Mouse (Mus musculus): ENCODE measurements around the gene Nwd2. TPM values are rescaled to one million over a fixed set of nuclear protein-coding genes. Genes with fewer than 3 reads are reported as not detected.

The Nwd2 gene
- polyA plus RNA-seq, 1 experiment from 2014 or later: 0.38 TPM

GRCm38 (mm10) chr5:63821860-63822259 is 173.0 kb downstream of the Nwd2 start:
- no peak overlapping the region for H3K4me3 ChIP-seq
- 52% methylated on average over 8 of the region's 8 CpGs for WGBS
- H3K4me1 ChIP-seq: peaks cover 25% of the 10 kb centered on the region
- H3K9ac ChIP-seq: no peak overlapping the region
- H3K4me2 ChIP-seq (replicated peaks): no peak overlapping the region
- no peak for ATAC-seq (ENCODE audit: low FRiP score, low read depth)
- no peaks in the 10 kb centered on the region for H3K9me3 ChIP-seq
- H3K27me3 ChIP-seq: no peaks in the 10 kb centered on the region
- no peaks in the 10 kb centered on the region for H3K36me3 ChIP-seq
- H3K27ac ChIP-seq: no peak overlapping the region

- Histone ChIP-seq H3K27ac (no peak overlapping the region), H3K4me1 (peaks cover 30% of the 10 kb centered on the region), H3K4me2 (replicated peaks) (no peak overlapping the region), H3K9me3 (no peaks in the 10 kb centered on the region), H3K36me3 (no peaks in the 10 kb centered on the region), H3K4me3 (no peak overlapping the region), H3K27me3 (no peaks in the 10 kb centered on the region), H3K9ac (no peak overlapping the region)
- no peak for ATAC-seq (ENCODE audit: low FRiP score, low read depth)
- 52% methylated on average over 10 of the region's 10 CpGs for WGBS
These were observed 174.7 kb downstream of the Nwd2 start for GRCm38 (mm10) chr5:63823362-63824332.

DNA sequence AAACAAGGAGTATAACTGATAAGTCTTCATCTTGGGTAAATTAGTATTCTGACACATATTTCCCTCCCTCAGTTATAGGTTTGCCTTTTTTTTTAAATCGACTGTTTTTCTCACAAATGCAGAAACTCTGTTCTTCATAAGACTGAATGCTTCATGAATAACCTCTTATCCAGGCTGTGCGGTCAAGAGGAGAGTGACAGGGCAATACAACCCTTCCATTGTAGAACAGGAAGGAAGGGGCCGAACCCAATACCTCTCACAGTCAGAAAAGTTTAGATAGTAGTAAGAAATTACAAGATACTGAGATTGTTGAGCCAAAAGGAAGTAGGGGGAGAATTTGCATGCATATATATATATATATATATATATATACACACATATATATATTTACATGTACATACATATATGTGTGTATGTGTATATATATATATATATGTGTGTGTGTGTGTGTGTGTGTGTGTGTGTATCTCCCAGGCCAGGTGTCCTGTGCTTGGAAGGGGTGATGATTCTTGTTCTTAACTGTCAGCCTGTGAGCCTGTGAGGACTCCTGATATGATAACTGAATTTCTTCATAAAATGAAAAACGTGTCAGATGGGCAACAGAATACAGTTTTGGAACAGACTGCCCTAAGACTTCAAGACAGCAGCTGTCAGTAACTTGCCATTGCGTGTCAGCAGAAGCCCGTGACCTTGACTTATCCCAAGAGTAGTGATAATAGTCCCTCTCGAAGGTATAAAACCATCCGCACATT is 175.9 kb downstream of the Nwd2 start:
- Histone ChIP-seq H3K9ac (no peak overlapping the region), H3K4me3 (no peak overlapping the region), H3K4me1 (peaks cover 28% of the 10 kb centered on the region), H3K4me2 (replicated peaks) (no peak overlapping the region), H3K27me3 (no peaks in the 10 kb centered on the region), H3K9me3 (no peaks in the 10 kb centered on the region), H3K36me3 (no peaks in the 10 kb centered on the region), H3K27ac (no peak overlapping the region)
- ATAC-seq (ENCODE audit: low FRiP score, low read depth): no peak
- WGBS: 83% methylated on average over 8 of the region's 8 CpGs

- Histone ChIP-seq H3K9ac (no peak overlapping the region), H3K4me3 (no peak overlapping the region), H3K4me1 (peaks cover 28% of the 10 kb centered on the region), H3K9me3 (no peaks in the 10 kb centered on the region), H3K4me2 (replicated peaks) (no peak overlapping the region), H3K27ac (no peak overlapping the region), H3K36me3 (no peaks in the 10 kb centered on the region), H3K27me3 (no peaks in the 10 kb centered on the region)
- no peak for ATAC-seq (ENCODE audit: low FRiP score, low read depth)
- 54% methylated on average over 5 of the region's 5 CpGs for WGBS
These were observed 177.0 kb downstream of the Nwd2 start for GRCm38 (mm10) chr5:63825881-63826280.

DNA sequence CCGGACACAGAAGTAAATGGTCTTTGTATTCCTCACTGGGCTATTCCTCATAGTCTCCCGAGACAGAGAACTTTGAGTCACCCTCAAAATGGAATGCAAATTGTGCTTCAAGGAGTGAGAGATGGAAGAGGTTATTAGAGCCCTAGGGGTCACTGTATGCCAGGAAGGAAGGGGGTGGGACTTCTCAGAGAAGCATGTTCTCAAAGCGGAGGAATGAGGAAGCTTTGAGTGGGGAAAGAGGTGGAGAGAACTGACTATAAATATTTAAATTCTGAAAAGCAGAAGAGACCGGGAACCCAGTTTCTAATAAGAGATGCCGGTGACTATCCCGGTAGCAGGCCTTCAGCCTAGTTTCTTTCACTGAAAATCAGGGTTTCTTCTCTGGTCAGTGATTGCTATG is 178.1 kb downstream of the Nwd2 start:
- no peak for ATAC-seq (ENCODE audit: low FRiP score, low read depth)
- WGBS: 70% methylated on average over 6 of the region's 6 CpGs
- no peaks in the 10 kb centered on the region for H3K9me3 ChIP-seq

DNA sequence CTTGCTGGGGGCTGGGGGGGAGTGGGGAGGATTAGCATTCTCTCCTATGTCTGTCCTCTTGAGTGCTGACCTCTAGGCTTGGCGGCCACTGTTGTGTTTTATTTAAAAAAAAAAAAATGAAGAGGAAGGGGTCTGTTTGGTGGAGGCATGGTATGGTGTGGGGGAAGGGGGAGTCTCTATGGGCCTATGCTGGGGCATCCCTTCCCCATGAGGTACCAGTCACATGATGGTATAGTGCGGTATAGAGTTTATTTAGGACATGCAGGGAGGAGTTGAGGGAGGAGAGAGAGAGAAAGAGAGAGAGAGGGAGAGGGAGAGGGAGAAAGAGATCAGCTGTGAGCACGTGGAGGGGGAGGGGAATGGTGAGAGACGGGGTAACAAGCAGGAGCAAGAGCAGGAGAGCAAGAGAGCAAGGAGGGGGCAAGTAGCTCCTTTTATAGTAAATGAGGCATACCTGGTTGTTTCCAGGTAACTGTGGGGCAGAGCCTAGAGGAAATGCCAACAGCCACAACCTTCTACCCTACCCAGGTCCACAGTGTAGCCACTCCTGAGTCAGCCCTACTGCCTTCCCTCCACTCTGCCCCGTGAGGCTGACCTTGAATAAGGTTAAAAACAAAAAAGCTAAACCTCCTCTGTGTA is 178.6 kb downstream of the Nwd2 start:
- Histone ChIP-seq H3K4me1 (peaks cover 26% of the 10 kb centered on the region), H3K27ac (no peak overlapping the region), H3K9ac (no peak overlapping the region), H3K4me2 (replicated peaks) (no peak overlapping the region), H3K36me3 (no peaks in the 10 kb centered on the region), H3K4me3 (no peak overlapping the region), H3K27me3 (no peaks in the 10 kb centered on the region), H3K9me3 (no peaks in the 10 kb centered on the region)
- 55% methylated on average over 5 of the region's 5 CpGs for WGBS
- ATAC-seq (ENCODE audit: low FRiP score, low read depth): no peak

More for the DNA sequence above, 178.1 kb downstream of the Nwd2 start:
- H3K36me3 ChIP-seq: no peaks in the 10 kb centered on the region
- H3K4me2 ChIP-seq (replicated peaks): no peak overlapping the region
- no peaks in the 10 kb centered on the region for H3K27me3 ChIP-seq
- H3K9ac ChIP-seq: no peak overlapping the region
- peaks cover 27% of the 10 kb centered on the region for H3K4me1 ChIP-seq
- H3K27ac ChIP-seq: peak overlapping the region; percentile 22; the same call in 1 of the 2 replicates
- H3K4me3 ChIP-seq: no peak overlapping the region

GRCm38 (mm10) chr5:63828380-63829185 is 179.7 kb downstream of the Nwd2 start:
- H3K9ac ChIP-seq: no peak overlapping the region
- no peaks in the 10 kb centered on the region for H3K27me3 ChIP-seq
- no peak overlapping the region; the same call in 1 of the 2 replicates for H3K27ac ChIP-seq
- H3K4me1 ChIP-seq: peaks cover 26% of the 10 kb centered on the region
- no peaks in the 10 kb centered on the region for H3K36me3 ChIP-seq
- H3K4me3 ChIP-seq: no peak overlapping the region
- 72% methylated on average over 10 of the region's 10 CpGs for WGBS
- H3K9me3 ChIP-seq: no peaks in the 10 kb centered on the region
- no peak overlapping the region for H3K4me2 ChIP-seq (replicated peaks)
- peak; percentile 25; the same call in 1 of the 2 replicates for ATAC-seq (ENCODE audit: low FRiP score, low read depth)

DNA sequence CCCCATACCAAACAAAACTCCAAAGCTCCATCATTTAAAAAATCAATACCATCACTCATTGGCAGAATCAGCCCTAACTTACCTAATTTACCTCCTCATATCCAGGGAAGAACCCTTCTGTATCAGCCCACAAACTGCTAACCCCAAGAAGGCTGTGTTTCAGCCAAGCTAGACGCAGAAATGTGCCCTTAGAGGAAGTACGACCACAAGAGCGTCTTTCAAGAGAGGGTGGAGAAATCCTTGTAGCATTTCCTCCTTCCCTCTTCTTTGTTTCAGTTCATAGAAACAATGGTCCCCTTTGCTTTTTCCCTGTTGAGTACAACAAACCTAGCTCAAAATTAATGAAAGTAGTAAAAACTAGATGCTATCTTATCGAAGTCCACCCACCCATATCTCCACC is 182.2 kb downstream of the Nwd2 start:
- ATAC-seq (ENCODE audit: low FRiP score, low read depth): no peak
- H3K9ac ChIP-seq: no peak overlapping the region
- H3K36me3 ChIP-seq: no peaks in the 10 kb centered on the region
- no peak overlapping the region for H3K4me2 ChIP-seq (replicated peaks)
- H3K4me3 ChIP-seq: no peak overlapping the region
- no peaks in the 10 kb centered on the region for H3K27me3 ChIP-seq
- no peak overlapping the region for H3K27ac ChIP-seq
- 84% methylated on average over 4 of the region's 4 CpGs for WGBS
- peaks cover 18% of the 10 kb centered on the region for H3K4me1 ChIP-seq
- H3K9me3 ChIP-seq: no peaks in the 10 kb centered on the region

DNA sequence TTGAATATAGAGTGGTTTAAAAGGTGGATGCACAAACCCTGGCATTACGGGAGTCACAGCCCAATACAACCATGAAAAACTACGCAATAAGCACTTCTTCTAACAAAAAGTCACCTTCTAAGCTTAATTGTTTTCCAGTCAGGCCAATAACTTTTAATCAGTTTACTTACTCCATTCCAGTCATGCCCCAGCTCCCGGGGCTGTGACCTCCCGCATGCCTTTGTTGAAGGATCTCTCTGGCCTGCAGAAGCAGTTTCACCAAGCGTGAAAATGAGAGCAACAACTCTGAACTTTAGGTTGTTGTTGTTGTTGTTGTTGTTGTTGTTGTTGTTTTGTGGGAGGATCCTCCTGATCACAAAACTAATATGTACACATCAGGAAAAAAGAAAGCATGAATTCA is 185.1 kb downstream of the Nwd2 start:
- Histone ChIP-seq H3K4me1 (peaks cover 3% of the 10 kb centered on the region), H3K9me3 (no peaks in the 10 kb centered on the region), H3K27ac (no peak overlapping the region), H3K9ac (no peak overlapping the region), H3K4me2 (replicated peaks) (no peak overlapping the region), H3K27me3 (no peaks in the 10 kb centered on the region), H3K4me3 (no peak overlapping the region), H3K36me3 (no peaks in the 10 kb centered on the region)
- WGBS: 42% methylated on average over 5 of the region's 5 CpGs
- no peak for ATAC-seq (ENCODE audit: low FRiP score, low read depth)

DNA sequence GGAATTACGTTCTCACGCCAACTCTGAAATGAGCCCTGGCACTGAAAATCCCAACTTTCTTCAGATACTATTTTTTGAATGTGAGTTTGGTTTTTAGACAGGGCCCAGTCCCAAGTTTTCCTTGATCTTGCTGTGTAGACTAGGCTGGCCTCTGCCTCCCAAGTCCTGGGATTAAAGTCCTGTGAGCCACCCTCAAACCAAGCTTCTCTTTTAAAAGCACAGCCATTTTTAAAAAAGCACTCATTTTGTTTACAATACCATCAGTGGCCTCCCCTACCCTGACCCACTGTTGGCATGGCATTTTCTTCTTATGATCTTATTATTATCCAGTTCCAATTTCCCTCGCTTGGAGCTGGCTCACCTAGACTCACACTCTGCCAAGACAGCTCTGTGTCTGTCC is 185.5 kb downstream of the Nwd2 start:
- Histone ChIP-seq H3K4me3 (no peak overlapping the region), H3K4me1 (peaks cover 3% of the 10 kb centered on the region), H3K27me3 (no peaks in the 10 kb centered on the region), H3K36me3 (no peaks in the 10 kb centered on the region), H3K27ac (no peak overlapping the region), H3K4me2 (replicated peaks) (no peak overlapping the region), H3K9me3 (no peaks in the 10 kb centered on the region), H3K9ac (no peak overlapping the region)
- 83% methylated on average over 3 of the region's 3 CpGs for WGBS
- ATAC-seq (ENCODE audit: low FRiP score, low read depth): no peak

DNA sequence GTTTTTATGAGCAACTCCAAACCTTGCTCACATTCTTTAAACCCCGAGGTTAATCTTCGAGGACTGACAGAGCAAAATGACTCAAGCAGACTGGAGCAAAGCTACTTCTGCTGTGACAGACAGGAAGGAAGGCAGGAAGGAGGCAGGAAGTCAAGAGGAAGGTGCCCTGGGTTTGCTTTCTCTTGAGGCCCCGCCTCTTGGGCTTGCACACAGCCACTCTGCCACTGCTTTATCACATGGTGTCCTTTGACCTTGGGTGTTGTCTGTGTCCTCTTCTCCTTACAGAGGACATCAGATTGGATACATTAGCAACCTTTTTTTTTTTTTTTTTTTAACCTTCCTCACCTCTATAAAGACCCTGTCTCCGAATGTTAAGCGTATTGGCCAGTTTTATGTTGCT is 188.2 kb downstream of the Nwd2 start:
- Histone ChIP-seq H3K4me3 (no peak overlapping the region), H3K4me1 (peaks cover 6% of the 10 kb centered on the region), H3K27ac (no peak overlapping the region), H3K27me3 (no peaks in the 10 kb centered on the region), H3K36me3 (no peaks in the 10 kb centered on the region), H3K4me2 (replicated peaks) (no peak overlapping the region), H3K9ac (no peak overlapping the region), H3K9me3 (no peaks in the 10 kb centered on the region)
- 79% methylated on average over 5 of the region's 5 CpGs for WGBS
- ATAC-seq (ENCODE audit: low FRiP score, low read depth): no peak

All from limb, embryonic 13.5 days (tissue).